Mouse (Mus musculus) CH12.LX (cell line): ENCODE results near the gene Map2k5.

Experiments used
- CTCF ChIP-seq, 2 experiments: IDR thresholded peaks in 1 of 2; conservative IDR thresholded peaks in 1 of 2; 2 replicates each; pipeline ENCODE4 v1.5.1; 2011 to 2012; ENCODE audit warnings: low read depth in 2 of 2, low read length in 2 of 2, improper control_type of control experiment in 1 of 2, inconsistent platforms in 1 of 2, mild to moderate bottlenecking in 1 of 2, moderate library complexity in 1 of 2
- E2F4 ChIP-seq: IDR thresholded peaks from 2 replicates; pipeline ENCODE4 v1.6.1; 2011; ENCODE audit warnings: low read depth, low read length, improper control_type of control experiment; ENCODE audit not compliant: insufficient replicate concordance
- USF2 ChIP-seq: conservative IDR thresholded peaks from 2 replicates; pipeline ENCODE4 v1.6.1; 2011; ENCODE audit warnings: low read depth, low read length, improper control_type of control experiment

DNA sequence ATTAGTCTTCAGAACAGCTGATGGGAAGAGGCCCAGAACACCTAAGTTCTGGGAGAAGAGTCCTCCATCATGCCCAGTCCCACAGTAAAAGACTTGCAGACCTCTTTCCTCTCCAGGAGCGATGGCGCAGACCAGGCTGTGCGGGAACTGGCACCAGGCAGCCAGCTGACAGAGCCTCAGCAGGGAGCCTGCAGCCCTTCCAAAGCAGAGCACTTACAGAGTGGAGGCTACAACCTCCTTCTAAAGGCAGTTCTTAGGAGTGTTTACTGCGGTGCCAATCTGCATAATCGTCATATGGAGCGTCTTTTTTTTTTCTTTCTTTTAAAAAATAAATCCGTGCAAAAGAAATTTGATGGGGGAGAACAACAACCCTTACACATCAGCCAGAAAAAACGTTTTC is 5.2 kb downstream of the Map2k5 start:
- TF ChIP-seq CTCF (conservative IDR thresholded peaks at IDR 0.05 in 1 of 2, IDR thresholded peaks at IDR 0.05 in 1 of 2; ENCODE audit: low read depth in 2 of 2, low read length in 2 of 2) (no peak), E2F4 (no peak), USF2 (no peak)
